Comparison of ENCODE assay signal across 20 mouse cellular contexts in genomic region chr5:73752225-73752644, GRCm38 (mm10).
A peak's percentile ranks its signal among the peaks of the same experiment; 100 is the strongest.
DNase-seq lines count a peak whose midpoint lies in the region; ATAC-seq and TF ChIP-seq lines count a peak whose summit lies in the region.
"Had no signal": no experiment of that assay in that cellular context is flagged by ENCODE, and none has a peak within 500 bp of the region (broad histone marks: within the 10 kb centered on the region; RNA-seq: fewer than 3 reads in every experiment).

No protein-coding gene starts in this region.

- H3K4me2 ChIP-seq in limb, embryonic 12.5 days = no peak overlapping the region
- no peak overlapping the region for H3K4me2 ChIP-seq in heart, embryonic 15.5 days
- H3K4me2 ChIP-seq in lung, embryonic 16.5 days (ENCODE audit: low read depth, low read length) = no peak overlapping the region
- H3K4me2 ChIP-seq: embryonic facial prominence, embryonic 15.5 days; liver, embryonic 12.5 days had no signal

- H3K27ac ChIP-seq in limb, embryonic 12.5 days = peak overlapping the region; percentile 88; the same call in 1 of the 2 replicates
- H3K27ac ChIP-seq in limb, embryonic 10.5 days = no peak overlapping the region
- H3K27ac ChIP-seq in heart, embryonic 15.5 days = no peak overlapping the region
- H3K27ac ChIP-seq in lung, embryonic 16.5 days (ENCODE audit: low read length) = no peak overlapping the region
- H3K27ac ChIP-seq in cerebellum, adult 2 months (ENCODE audit: insufficient read depth, low read length) = no peak overlapping the region
- H3K27ac ChIP-seq: embryonic facial prominence, embryonic 15.5 days; hindbrain, embryonic 10.5 days; liver, embryonic 12.5 days had no signal

- no peaks in the 10 kb centered on the region for H3K36me3 ChIP-seq in limb, embryonic 12.5 days
- no peaks in the 10 kb centered on the region for H3K36me3 ChIP-seq in limb, embryonic 10.5 days
- no peaks in the 10 kb centered on the region for H3K36me3 ChIP-seq in heart, embryonic 15.5 days
- no peaks in the 10 kb centered on the region for H3K36me3 ChIP-seq in lung, embryonic 16.5 days (ENCODE audit: control insufficient read depth, insufficient read depth, low read length)
- H3K36me3 ChIP-seq: embryonic facial prominence, embryonic 15.5 days; hindbrain, embryonic 10.5 days; liver, embryonic 12.5 days had no signal

- H3K4me3 ChIP-seq in limb, embryonic 12.5 days (replicated peaks) = no peak overlapping the region
- no peak overlapping the region for H3K4me3 ChIP-seq in limb, embryonic 10.5 days
- no peak overlapping the region for H3K4me3 ChIP-seq in heart, embryonic 15.5 days
- no peak overlapping the region for H3K4me3 ChIP-seq in lung, embryonic 16.5 days (ENCODE audit: low read length)
- H3K4me3 ChIP-seq in cerebellum, adult 2 months (replicated peaks; ENCODE audit: insufficient read depth, low read depth, low read length) = no peak overlapping the region
- H3K4me3 ChIP-seq: embryonic facial prominence, embryonic 15.5 days; hindbrain, embryonic 10.5 days; liver, embryonic 12.5 days had no signal

- TF ChIP-seq CTCF in cerebellum, adult 2 months (IDR thresholded peaks at IDR 0.05; ENCODE audit: borderline replicate concordance, insufficient read depth, low read depth, low read length) = no peak

- no peak for TF ChIP-seq POLR2A in cerebellum, adult 2 months (IDR thresholded peaks at IDR 0.05; ENCODE audit: borderline replicate concordance, insufficient read depth, low read length)

- H3K27me3 ChIP-seq in limb, embryonic 12.5 days = no peaks in the 10 kb centered on the region
- H3K27me3 ChIP-seq in limb, embryonic 10.5 days (ENCODE audit: low read depth, poor library complexity, severe bottlenecking) = no peaks in the 10 kb centered on the region
- H3K27me3 ChIP-seq in heart, embryonic 15.5 days = no peaks in the 10 kb centered on the region
- H3K27me3 ChIP-seq in lung, embryonic 16.5 days (ENCODE audit: control insufficient read depth, insufficient read depth, low read depth, low read length) = no peaks in the 10 kb centered on the region
- no peaks in the 10 kb centered on the region for H3K27me3 ChIP-seq in cerebellum, adult 2 months (ENCODE audit: control insufficient read depth, insufficient read depth, low read length)
- H3K27me3 ChIP-seq: embryonic facial prominence, embryonic 15.5 days; liver, embryonic 12.5 days had no signal

- no peak for DNase-seq in limb, embryonic 10.5 days (ENCODE audit: low spot score)
- DNase-seq in cerebellum, adult 2 months = no peak
- no peak for DNase-seq in testis, postnatal 10 days (ENCODE audit: low spot score)
- DNase-seq: adrenal gland, postnatal 25 days; cerebellum, adult 8-10 months; gastrocnemius, postnatal 10 days; kidney, adult 9 months; kidney, postnatal 4 days; midbrain, embryonic 14.5 days; retina, postnatal 1 day; right cerebral cortex, postnatal 4 days had no signal

- H3K9ac ChIP-seq in limb, embryonic 12.5 days (replicated peaks) = no peak overlapping the region
- no peak overlapping the region for H3K9ac ChIP-seq in heart, embryonic 15.5 days
- H3K9ac ChIP-seq in lung, embryonic 16.5 days (ENCODE audit: low read length) = no peak overlapping the region
- H3K9ac ChIP-seq: embryonic facial prominence, embryonic 15.5 days; liver, embryonic 12.5 days had no signal

- no peaks in the 10 kb centered on the region for H3K9me3 ChIP-seq in limb, embryonic 12.5 days
- no peaks in the 10 kb centered on the region for H3K9me3 ChIP-seq in limb, embryonic 10.5 days (replicated peaks)
- H3K9me3 ChIP-seq in heart, embryonic 15.5 days (replicated peaks) = no peaks in the 10 kb centered on the region
- H3K9me3 ChIP-seq in lung, embryonic 16.5 days (ENCODE audit: control insufficient read depth, low read length) = no peaks in the 10 kb centered on the region
- H3K9me3 ChIP-seq: embryonic facial prominence, embryonic 15.5 days; hindbrain, embryonic 10.5 days; liver, embryonic 12.5 days had no signal

- peaks cover 24% of the 10 kb centered on the region for H3K4me1 ChIP-seq in limb, embryonic 12.5 days (replicated peaks)
- peaks cover 17% of the 10 kb centered on the region for H3K4me1 ChIP-seq in limb, embryonic 10.5 days
- no peaks in the 10 kb centered on the region; the same call in 1 of the 2 replicates for H3K4me1 ChIP-seq in heart, embryonic 15.5 days (replicated peaks)
- H3K4me1 ChIP-seq in lung, embryonic 16.5 days (replicated peaks; ENCODE audit: control insufficient read depth, insufficient read depth, low read length) = peaks cover 2% of the 10 kb centered on the region; the same call in 1 of the 2 replicates
- H3K4me1 ChIP-seq in cerebellum, adult 2 months (ENCODE audit: control insufficient read depth, insufficient read depth, low read length) = no peaks in the 10 kb centered on the region
- H3K4me1 ChIP-seq: liver, embryonic 12.5 days had no signal

- 93% methylated on average over 10 of the region's 10 CpGs for WGBS in limb, embryonic 12.5 days
- 86% methylated on average over 10 of the region's 10 CpGs for WGBS in limb, embryonic 10.5 days
- 53% methylated on average over 10 of the region's 10 CpGs for WGBS in heart, embryonic 15.5 days
- WGBS in lung, embryonic 16.5 days = 48% methylated on average over 10 of the region's 10 CpGs
- 58% methylated on average over 10 of the region's 10 CpGs for WGBS in cerebellum, adult 2 months

- no peak for ATAC-seq in limb, embryonic 12.5 days (ENCODE audit: insufficient number of reproducible peaks, insufficient read depth, low FRiP score, low TSS enrichment, low read depth)
- peak; percentile 67 for ATAC-seq in heart, embryonic 15.5 days (replicated peaks; ENCODE audit: insufficient number of reproducible peaks, insufficient read depth, low FRiP score, low read depth)
- peak; percentile 51; the same call in 1 of the 2 replicates for ATAC-seq in lung, embryonic 16.5 days (ENCODE audit: low read depth)
- ATAC-seq in monocyte, adult 5-6 weeks (replicated peaks; ENCODE audit: insufficient number of reproducible peaks, low FRiP score, low TSS enrichment, poor library complexity, severe bottlenecking) = no peak
- ATAC-seq: activated CD4-positive, CD25-positive, alpha-beta regulatory T cell, adult 4 months; liver, embryonic 12.5 days; Patski had no signal

Comparison
In these comparisons a context has a peak if more than half of its experiments do, and no peak if none do; other contexts are left out.
1. ATAC-seq: peak in heart, embryonic 15.5 days (single experiment) and lung, embryonic 16.5 days (single experiment); none in limb, embryonic 12.5 days (single experiment) and monocyte, adult 5-6 weeks (single experiment).